Mouse (Mus musculus): ENCODE results near the gene Usp32.

The Usp32 gene

DNA sequence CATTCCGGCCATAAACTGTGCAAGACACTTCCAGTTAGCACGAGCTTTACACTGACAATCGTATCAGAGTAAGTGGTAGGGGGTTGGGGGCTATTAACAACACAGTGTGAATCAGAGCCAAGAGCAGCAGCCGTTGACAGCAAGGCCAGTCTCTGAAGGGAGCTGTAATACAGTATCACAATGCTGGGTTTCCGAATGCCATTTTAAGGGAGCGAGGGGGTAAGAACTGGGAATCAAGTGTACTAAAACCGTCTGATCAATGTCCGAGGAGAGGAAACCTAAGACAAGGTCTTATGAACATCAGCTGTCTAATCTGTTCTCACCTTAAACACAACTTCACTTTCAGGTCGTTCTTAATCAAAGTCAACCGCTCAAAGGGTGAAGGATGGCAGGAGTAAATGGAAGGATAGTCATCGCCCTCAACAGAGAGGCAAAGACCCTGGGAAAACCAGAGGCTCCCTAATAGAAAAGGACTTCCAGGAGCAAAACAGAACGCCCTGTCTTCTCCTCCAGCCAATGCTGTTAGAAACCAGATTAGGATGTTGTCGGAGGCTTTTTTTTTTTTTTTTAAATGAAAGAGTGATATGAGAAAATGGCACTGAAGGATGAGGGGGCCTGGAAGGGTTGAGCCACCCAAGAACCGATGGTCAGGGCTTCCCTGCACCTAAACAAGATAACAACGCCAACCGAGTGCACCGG is 1.0 kb downstream of the Usp32 start:
- Histone ChIP-seq H3K27me3 (ENCODE audit: insufficient read depth, low read length) (no peaks in the 10 kb centered on the region), H3K4me3 (replicated peaks; ENCODE audit: low read length) (peak overlapping the region; percentile 92), H3K9me3 (ENCODE audit: low read length) (no peaks in the 10 kb centered on the region), H3K4me1 (replicated peaks; ENCODE audit: low read depth, low read length) (peaks cover 30% of the 10 kb centered on the region), H3K36me3 (ENCODE audit: insufficient read depth, low read length) (no peaks in the 10 kb centered on the region)
- TF ChIP-seq NANOG (IDR thresholded peaks at IDR 0.05; ENCODE audit: borderline replicate concordance, low read length), result no peak
- TF ChIP-seq POU5F1 (IDR thresholded peaks at IDR 0.05; ENCODE audit: borderline replicate concordance, low read length), result no peak
- TF ChIP-seq CTCF (conservative IDR thresholded peaks at IDR 0.05; ENCODE audit: low read length), result no peak

DNA sequence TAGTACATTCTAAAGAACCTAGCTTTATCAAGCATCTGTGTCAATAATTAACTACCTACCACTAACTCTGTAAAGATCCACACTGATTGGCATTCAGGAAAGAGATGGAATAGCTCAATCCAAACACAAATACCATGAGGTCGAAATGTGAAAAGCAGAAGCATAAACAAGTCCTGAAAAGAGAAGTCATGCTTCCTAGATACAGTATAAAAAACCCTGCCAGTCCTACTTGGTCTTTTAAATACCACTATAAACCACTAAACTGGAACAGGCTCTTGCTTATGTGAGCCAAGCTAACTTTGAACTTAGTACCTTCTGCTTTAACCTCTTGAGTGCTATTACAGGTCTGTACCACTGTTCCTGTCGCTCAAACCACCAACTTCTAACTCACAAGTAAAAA is 8.4 kb downstream of the Usp32 start:
- no peak overlapping the region for H3K4me3 ChIP-seq (replicated peaks; ENCODE audit: low read length)
- no peaks in the 10 kb centered on the region for H3K36me3 ChIP-seq (ENCODE audit: insufficient read depth, low read length)
- no peaks in the 10 kb centered on the region for H3K4me1 ChIP-seq (replicated peaks; ENCODE audit: low read depth, low read length)
- TF ChIP-seq CTCF (conservative IDR thresholded peaks at IDR 0.05; ENCODE audit: low read length) (no peak), POU5F1 (IDR thresholded peaks at IDR 0.05; ENCODE audit: borderline replicate concordance, low read length) (no peak), NANOG (IDR thresholded peaks at IDR 0.05; ENCODE audit: borderline replicate concordance, low read length) (no peak)
- no peaks in the 10 kb centered on the region for H3K9me3 ChIP-seq (ENCODE audit: low read length)
- no peaks in the 10 kb centered on the region for H3K27me3 ChIP-seq (ENCODE audit: insufficient read depth, low read length)

DNA sequence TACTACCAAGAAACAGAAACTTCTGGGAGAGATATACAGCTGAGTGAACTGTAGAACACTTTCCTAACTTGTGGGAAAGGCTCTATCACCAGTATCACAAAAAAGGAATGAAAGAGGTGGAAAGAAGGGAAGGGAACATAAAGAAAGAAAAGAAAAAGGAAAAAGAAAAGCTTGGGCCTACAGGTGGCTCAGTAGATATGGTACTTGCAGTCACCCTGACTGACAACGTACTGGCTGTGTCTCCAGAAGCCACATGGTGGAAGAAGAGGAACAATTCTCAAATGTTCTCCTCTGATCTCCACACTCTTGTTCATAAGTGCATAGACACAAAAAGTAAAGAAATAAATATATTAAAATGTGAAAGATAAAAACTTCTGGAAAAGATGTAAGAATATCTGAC is 11.1 kb downstream of the Usp32 start:
- Histone ChIP-seq H3K27me3 (ENCODE audit: insufficient read depth, low read length) (no peaks in the 10 kb centered on the region), H3K4me1 (replicated peaks; ENCODE audit: low read depth, low read length) (no peaks in the 10 kb centered on the region), H3K36me3 (ENCODE audit: insufficient read depth, low read length) (no peaks in the 10 kb centered on the region), H3K9me3 (ENCODE audit: low read length) (no peaks in the 10 kb centered on the region), H3K4me3 (replicated peaks; ENCODE audit: low read length) (no peak overlapping the region)
- no peak for TF ChIP-seq POU5F1 (IDR thresholded peaks at IDR 0.05; ENCODE audit: borderline replicate concordance, low read length)
- no peak for TF ChIP-seq CTCF (conservative IDR thresholded peaks at IDR 0.05; ENCODE audit: low read length)
- no peak for TF ChIP-seq NANOG (IDR thresholded peaks at IDR 0.05; ENCODE audit: borderline replicate concordance, low read length)

DNA sequence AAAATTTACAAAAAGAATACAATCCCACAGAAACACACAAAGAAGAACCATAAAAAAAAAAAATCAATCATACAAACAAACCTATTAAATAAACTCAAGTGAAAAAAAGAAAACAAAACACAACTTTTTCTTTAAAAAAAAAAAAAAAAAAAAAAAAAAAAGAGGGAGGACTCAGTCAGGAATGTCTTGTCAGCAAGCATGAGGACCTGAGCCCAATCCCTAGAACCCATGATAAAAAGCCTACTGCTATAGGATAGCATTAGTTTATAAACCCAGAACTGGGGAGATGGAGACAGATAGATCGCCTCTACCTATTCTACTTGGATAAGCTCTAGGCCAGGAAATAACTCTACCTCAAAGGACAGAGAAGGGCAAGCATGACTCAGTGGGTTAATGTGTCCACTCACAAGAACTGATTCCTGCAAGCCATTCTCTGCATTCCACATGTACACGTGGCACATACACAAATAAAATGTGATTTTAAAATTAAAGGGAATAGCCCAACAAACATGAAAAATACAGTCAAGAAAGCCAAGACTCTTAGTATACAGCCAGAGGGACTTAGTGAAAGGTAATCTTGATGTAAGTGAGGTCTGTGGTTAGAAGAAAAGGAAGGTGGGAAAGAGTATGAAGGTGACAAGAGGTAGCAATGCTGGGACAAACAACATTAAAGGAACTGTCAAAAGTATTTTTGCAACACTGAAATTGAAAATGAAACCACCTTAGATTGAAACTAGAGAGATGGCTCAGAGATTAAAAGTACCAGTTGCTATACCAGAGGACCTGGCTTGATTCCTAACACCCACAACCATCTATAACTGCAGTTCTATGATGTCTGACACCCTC is 13.5 kb downstream of the Usp32 start:
- Histone ChIP-seq H3K27me3 (ENCODE audit: insufficient read depth, low read length) (no peaks in the 10 kb centered on the region), H3K9me3 (ENCODE audit: low read length) (no peaks in the 10 kb centered on the region), H3K4me1 (replicated peaks; ENCODE audit: low read depth, low read length) (no peaks in the 10 kb centered on the region), H3K36me3 (ENCODE audit: insufficient read depth, low read length) (no peaks in the 10 kb centered on the region), H3K4me3 (replicated peaks; ENCODE audit: low read length) (no peak overlapping the region)
- TF ChIP-seq NANOG (IDR thresholded peaks at IDR 0.05; ENCODE audit: borderline replicate concordance, low read length), result no peak
- TF ChIP-seq CTCF (conservative IDR thresholded peaks at IDR 0.05; ENCODE audit: low read length), result no peak
- TF ChIP-seq POU5F1 (IDR thresholded peaks at IDR 0.05; ENCODE audit: borderline replicate concordance, low read length), result no peak

DNA sequence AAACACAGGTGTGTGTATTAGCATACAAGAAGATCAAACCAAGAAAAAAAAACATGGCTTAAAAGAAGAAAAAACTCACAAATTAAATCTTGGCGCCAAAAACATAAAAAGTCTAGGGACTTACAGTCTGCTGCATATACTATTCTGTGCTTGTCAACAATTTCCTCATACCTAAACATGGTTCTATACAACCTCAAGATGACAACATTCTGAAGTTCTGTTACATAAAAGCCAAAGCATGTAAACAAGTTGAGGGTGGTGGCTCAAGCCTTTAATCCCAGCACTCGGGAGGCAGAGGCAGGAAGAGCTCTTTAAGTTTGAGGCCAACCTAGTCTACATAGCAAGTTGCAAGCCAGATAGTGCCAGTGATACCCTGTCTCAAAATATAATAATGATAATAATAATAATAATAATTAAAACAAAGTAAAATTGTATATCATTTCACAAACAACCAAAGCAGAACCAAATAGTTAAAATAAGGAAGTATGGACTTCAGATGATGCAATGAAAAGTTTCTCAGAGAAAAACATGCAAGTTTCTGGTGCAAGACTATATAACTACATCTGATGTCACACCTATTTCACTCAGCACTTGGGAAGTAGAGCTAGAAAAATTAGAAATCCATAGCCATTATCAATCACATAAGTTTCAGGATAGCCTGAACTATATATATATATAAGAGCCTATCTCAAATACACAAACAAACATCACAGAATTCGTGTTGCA is 16.5 kb downstream of the Usp32 start:
- Histone ChIP-seq H3K36me3 (ENCODE audit: insufficient read depth, low read length) (no peaks in the 10 kb centered on the region), H3K27me3 (ENCODE audit: insufficient read depth, low read length) (no peaks in the 10 kb centered on the region), H3K9me3 (ENCODE audit: low read length) (no peaks in the 10 kb centered on the region), H3K4me3 (replicated peaks; ENCODE audit: low read length) (no peak overlapping the region), H3K4me1 (replicated peaks; ENCODE audit: low read depth, low read length) (no peaks in the 10 kb centered on the region)
- TF ChIP-seq POU5F1 (IDR thresholded peaks at IDR 0.05; ENCODE audit: borderline replicate concordance, low read length), result no peak
- TF ChIP-seq CTCF (conservative IDR thresholded peaks at IDR 0.05; ENCODE audit: low read length), result no peak
- no peak for TF ChIP-seq NANOG (IDR thresholded peaks at IDR 0.05; ENCODE audit: borderline replicate concordance, low read length)

DNA sequence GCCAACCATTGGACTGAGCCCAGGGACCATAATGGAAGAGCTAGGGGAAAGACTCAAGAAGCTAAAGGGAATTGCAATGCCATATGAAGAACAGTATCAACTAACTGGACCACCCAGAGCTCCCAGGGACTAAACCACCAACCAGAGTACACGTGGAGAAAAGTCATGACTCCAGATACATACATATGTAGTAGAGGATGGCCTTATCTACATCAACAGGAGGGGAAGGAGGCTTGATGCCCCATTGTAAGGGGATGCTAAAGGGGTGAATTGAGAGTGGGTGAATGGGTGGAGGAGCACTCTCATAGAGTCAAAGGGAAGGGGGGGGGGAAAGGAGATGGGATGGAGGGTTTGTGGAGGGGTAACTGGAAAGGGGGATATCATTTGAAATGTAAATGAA is 17.9 kb downstream of the Usp32 start:
- H3K36me3 ChIP-seq (ENCODE audit: insufficient read depth, low read length), result no peaks in the 10 kb centered on the region
- H3K27me3 ChIP-seq (ENCODE audit: insufficient read depth, low read length), result no peaks in the 10 kb centered on the region
- H3K4me1 ChIP-seq (replicated peaks; ENCODE audit: low read depth, low read length), result no peaks in the 10 kb centered on the region
- TF ChIP-seq NANOG (IDR thresholded peaks at IDR 0.05; ENCODE audit: borderline replicate concordance, low read length) (no peak), CTCF (conservative IDR thresholded peaks at IDR 0.05; ENCODE audit: low read length) (no peak), POU5F1 (IDR thresholded peaks at IDR 0.05; ENCODE audit: borderline replicate concordance, low read length) (no peak)
- H3K4me3 ChIP-seq (replicated peaks; ENCODE audit: low read length), result no peak overlapping the region
- no peaks in the 10 kb centered on the region for H3K9me3 ChIP-seq (ENCODE audit: low read length)

DNA sequence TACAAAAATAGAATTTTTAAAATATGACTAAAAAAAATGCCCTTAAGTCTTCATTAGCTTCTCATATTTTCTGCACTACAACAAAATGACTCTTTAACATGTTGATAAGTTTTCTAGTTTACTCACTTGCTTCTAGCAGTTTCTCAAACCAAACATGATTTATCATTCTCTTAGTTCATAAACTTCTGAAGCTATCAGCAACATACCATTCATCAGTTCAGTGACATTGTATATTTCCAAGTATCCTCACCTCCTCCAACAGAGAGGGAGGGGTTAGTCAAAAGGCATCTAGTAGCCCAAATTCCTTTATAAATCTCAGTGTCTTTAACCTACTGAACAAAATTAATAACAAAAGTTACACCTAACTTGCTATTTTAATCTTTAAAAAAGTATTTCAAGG is 22.8 kb downstream of the Usp32 start:
- Histone ChIP-seq H3K9me3 (ENCODE audit: low read length) (no peaks in the 10 kb centered on the region), H3K27me3 (ENCODE audit: insufficient read depth, low read length) (no peaks in the 10 kb centered on the region), H3K4me3 (replicated peaks; ENCODE audit: low read length) (no peak overlapping the region), H3K36me3 (ENCODE audit: insufficient read depth, low read length) (no peaks in the 10 kb centered on the region), H3K4me1 (replicated peaks; ENCODE audit: low read depth, low read length) (no peaks in the 10 kb centered on the region)
- TF ChIP-seq POU5F1 (IDR thresholded peaks at IDR 0.05; ENCODE audit: borderline replicate concordance, low read length) (no peak), CTCF (conservative IDR thresholded peaks at IDR 0.05; ENCODE audit: low read length) (no peak), NANOG (IDR thresholded peaks at IDR 0.05; ENCODE audit: borderline replicate concordance, low read length) (no peak)

All from E14TG2a.4 (cell line).